Mouse (Mus musculus): ENCODE measurements around the gene Spaca4. TPM values are rescaled to one million over a fixed set of nuclear protein-coding genes. Genes with fewer than 3 reads are reported as not detected.

Spaca4 gene
- not detected for polyA plus RNA-seq (2021)

DNA sequence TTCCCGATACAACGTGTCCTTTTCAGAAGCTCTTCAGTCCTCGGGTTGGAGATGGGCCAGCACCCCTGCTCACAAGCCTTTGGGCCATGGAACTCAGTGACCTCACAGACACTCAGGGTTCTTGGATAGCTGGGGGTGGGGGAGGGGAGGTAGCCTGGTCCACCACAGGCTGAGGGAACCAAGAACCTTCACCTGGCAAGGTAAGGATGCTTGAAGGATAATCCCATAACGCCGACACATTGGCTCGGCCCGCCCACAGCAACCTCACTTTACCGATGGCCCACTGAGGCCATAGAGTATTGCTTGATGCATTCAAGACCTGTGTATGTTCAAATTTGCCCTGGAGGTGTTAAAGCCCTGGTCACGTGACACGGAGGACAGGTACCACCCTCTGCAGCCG is at the start of gene Spaca4:
Spaca4 (minus strand) TSS at position 101 of the 400 bp plus-strand sequence.
- POLR2A ChIA-PET: interaction anchor here (0.7 to 1.9 kb wide), 2 partner anchors 8 to 86 kb away, joined by 4 to 7 read pairs; partner anchors contain the start of gene Sphk2
- DNase-seq (ENCODE audit: low read depth, low spot score) (no peak), ATAC-seq (no peak)
- H3K27me3 ChIP-seq: no peaks in the 10 kb centered on the region
- TF ChIP-seq CTCF (IDR thresholded peaks at IDR 0.05): no peak
- in situ Hi-C loops (cut with MboI; ENCODE audit: low pct_unique_long_range_greater_than_20kb): no loop called here
- CTCF ChIA-PET: no interaction called here

DNA sequence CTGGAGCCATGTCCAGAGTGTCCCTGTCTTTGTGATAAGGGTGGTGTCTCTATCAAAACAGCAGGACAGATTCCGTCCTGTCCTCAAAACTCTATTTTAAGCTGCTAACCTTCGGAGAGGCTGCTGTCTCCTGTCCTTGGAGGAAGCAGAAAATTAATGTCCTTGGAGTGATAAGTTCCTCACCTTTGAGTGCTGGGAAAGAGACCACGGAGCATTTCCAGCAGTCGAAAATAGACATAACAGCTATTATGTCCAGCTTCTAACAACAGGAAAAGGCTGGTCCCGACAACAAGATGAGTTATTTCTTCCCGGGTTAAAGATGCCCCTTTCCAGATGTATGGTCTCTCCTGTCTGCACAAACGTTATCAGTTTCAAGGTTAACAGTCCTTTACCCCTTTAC is 49.6 kb upstream of the Spaca4 start:
- no peak for ATAC-seq
- in situ Hi-C loops (cut with MboI; ENCODE audit: low pct_unique_long_range_greater_than_20kb): no loop called here
- CTCF ChIA-PET: interaction anchor here (0.9 kb wide), 1 partner anchor 26 kb away, joined by 3 read pairs; no protein-coding TSS in a partner anchor
- no peaks in the 10 kb centered on the region for H3K27me3 ChIP-seq
- no peak for DNase-seq (ENCODE audit: low read depth, low spot score)
- POLR2A ChIA-PET: interaction anchor here (0.7 kb wide), 1 partner anchor 10 kb away, joined by 3 read pairs; the partner anchor contains the start of gene Sult2b1
- TF ChIP-seq CTCF (IDR thresholded peaks at IDR 0.05): no peak

DNA sequence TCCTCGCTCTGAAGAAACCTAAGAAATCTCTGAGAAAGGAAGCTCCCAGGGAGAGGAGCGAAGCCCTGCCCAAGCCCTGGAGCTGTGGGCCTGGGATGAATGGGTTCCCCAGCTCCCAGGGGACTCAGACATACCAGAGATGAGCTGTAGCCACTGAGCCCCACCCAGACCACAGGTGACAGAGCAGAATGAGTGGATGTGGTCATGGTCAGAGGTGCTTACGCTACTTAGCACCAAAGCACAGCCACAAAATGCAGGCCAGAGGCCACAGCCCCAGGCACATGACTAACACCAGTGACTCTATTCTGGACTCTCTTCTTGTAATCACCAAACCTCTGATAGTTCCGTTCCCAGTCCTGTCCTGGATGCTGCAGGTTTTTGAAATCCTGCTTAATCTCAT is 45.5 kb upstream of the Spaca4 start:
- in situ Hi-C loops (cut with MboI; ENCODE audit: low pct_unique_long_range_greater_than_20kb): no loop called here
- CTCF ChIA-PET: interaction anchor here (2.0 kb wide), 1 partner anchor 31 kb away, joined by 7 read pairs; no protein-coding TSS in a partner anchor

DNA sequence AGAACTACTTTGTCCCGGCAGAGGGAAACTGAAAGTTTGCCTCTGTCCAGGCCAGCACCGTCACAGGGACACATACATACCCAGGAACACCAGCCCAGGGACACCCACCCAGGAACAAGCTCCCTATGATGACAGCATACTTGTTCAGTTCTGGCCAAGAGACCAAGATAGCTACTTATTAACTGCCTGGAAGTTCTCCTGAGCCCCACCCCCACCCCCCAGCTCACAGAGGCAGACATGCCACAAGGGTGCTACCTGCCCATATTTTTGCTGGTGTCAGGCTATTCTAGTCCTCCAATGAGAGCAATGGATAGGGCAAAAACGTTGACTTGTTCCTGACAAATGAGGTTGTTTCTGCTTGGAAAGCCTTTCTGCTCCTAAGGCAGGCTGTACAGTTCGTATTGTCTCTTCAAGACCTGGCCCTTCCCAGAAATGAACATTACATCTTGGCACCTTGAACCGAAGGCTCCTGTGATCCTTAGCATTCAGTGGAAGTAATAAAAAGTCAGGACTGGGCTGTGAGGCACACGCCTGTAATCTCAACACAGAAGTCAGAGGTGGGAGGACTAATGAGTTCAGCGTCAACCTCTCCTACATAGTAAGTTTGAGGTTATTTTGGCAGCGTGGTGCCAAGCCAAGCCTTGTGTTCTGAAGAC is 44.9 kb upstream of the Spaca4 start:
- DNase-seq (ENCODE audit: low read depth, low spot score): no peak
- H3K27me3 ChIP-seq: no peaks in the 10 kb centered on the region
- no peak for TF ChIP-seq CTCF (IDR thresholded peaks at IDR 0.05)
- ChIA-PET POLR2A (no interaction called here), CTCF (interaction anchor here (2.0 kb wide), 1 partner anchor 31 kb away, joined by 7 read pairs; no protein-coding TSS in a partner anchor)
- in situ Hi-C loops (cut with MboI; ENCODE audit: low pct_unique_long_range_greater_than_20kb): no loop called here
- ATAC-seq: no peak

More for the DNA sequence above, 45.5 kb upstream of the Spaca4 start:
- peak; percentile 28 for DNase-seq (ENCODE audit: low read depth, low spot score)
- POLR2A ChIA-PET: interaction anchor here (1.4 kb wide), 1 partner anchor 15 kb away, joined by 3 read pairs; no protein-coding TSS in a partner anchor
- no peaks in the 10 kb centered on the region for H3K27me3 ChIP-seq
- TF ChIP-seq CTCF (IDR thresholded peaks at IDR 0.05): no peak
- ATAC-seq: peak; percentile 74

DNA sequence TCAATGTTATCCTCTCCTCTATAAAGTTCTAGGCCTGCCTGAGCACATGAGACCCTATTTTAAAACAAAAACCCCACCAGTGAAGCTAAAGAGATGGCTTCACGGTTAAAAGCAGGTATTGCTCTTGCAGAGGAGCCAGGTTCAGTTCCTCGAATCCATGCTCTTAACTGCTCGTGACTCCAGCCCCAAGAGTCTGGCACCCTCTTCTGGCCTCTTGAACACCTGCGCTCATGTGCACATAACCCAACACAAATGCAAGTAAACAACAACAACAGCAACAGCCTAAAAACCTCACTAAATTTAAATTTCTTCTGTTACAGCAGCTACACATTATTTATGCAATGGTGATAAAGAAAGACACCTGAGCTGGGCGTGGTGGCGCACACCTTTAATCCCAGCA is 41.9 kb upstream of the Spaca4 start:
- DNase-seq (ENCODE audit: low read depth, low spot score) (no peak), ATAC-seq (no peak)
- H3K27me3 ChIP-seq: no peaks in the 10 kb centered on the region
- ChIA-PET CTCF (interaction anchor here (1.1 to 1.6 kb wide), 3 partner anchors 10 to 28 kb away, joined by 3 to 5 read pairs (median 3); no protein-coding TSS in a partner anchor), POLR2A (no interaction called here)
- in situ Hi-C loops (cut with MboI; ENCODE audit: low pct_unique_long_range_greater_than_20kb): no loop called here
- no peak for TF ChIP-seq CTCF (IDR thresholded peaks at IDR 0.05)

DNA sequence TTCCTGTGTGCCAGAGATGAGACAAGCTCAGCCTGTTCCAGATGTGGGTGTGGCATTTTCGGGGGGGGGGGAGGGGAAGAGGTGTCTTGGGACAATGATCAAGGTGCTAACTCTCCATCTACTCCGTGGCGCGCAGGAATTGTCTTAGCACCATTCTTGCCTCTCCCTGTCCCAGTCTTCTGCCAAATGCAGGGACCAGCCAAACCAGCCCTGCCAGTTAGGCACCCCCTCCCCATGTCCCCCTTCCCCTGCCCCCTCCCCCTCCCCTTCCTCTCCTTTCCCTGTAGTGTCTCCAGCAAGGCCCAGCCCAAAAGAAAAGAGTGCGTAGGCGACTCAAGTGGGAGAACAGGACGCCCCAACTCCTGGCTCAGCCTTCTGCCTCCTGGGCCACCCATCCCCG is 41.2 kb upstream of the Spaca4 start:
- DNase-seq (ENCODE audit: low read depth, low spot score): no peak
- ChIA-PET CTCF (interaction anchor here (1.1 to 1.6 kb wide), 3 partner anchors 11 to 28 kb away, joined by 3 to 5 read pairs (median 3); no protein-coding TSS in a partner anchor), POLR2A (no interaction called here)
- no peaks in the 10 kb centered on the region for H3K27me3 ChIP-seq
- in situ Hi-C loops (cut with MboI; ENCODE audit: low pct_unique_long_range_greater_than_20kb): no loop called here
- ATAC-seq: no peak
- TF ChIP-seq CTCF (IDR thresholded peaks at IDR 0.05): no peak

DNA sequence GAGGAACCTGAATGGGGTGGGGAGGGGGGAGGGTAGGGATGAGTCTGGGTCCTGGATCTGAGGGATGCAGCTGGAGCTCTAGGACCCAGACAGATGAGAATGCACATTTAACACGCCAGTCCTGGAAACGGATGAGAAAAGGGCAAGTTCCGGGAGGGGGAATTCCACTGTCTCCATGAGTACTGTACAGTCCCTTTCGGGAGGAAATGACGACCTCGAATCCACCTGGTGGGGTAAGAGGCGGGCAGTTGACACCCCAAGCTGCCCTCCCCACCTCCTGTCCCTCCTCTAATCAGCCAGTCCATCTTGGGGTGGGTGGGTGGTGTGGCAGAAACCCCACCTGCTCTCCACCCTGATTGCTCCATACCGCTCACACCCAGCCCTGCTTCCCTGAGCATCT is 40.4 kb upstream of the Spaca4 start:
- no peak for DNase-seq (ENCODE audit: low read depth, low spot score)
- no peaks in the 10 kb centered on the region for H3K27me3 ChIP-seq
- ChIA-PET POLR2A (no interaction called here), CTCF (no interaction called here)
- no peak for TF ChIP-seq CTCF (IDR thresholded peaks at IDR 0.05)
- no peak for ATAC-seq
- in situ Hi-C loops (cut with MboI; ENCODE audit: low pct_unique_long_range_greater_than_20kb): no loop called here

DNA sequence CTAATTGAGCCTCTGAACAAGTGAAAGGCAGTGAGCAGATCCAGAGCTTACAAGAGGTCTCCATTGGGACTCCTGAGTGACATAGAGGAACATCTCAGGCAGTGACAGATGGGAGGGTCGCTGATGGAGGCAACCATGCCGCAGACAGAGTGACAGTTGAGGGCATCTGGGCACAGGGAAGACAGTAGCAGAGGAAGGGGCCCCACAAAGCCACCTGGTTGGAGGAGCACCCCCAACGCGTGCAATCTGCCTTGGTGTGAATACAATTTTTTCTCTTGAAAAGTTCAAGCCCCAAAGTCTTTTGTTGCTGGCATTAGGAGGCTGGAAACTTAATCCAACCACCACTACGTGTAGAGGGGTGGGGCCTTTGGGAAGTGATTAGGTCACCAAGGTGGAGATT is 34.5 kb upstream of the Spaca4 start:
- ATAC-seq (no peak), DNase-seq (ENCODE audit: low read depth, low spot score) (no peak)
- no peaks in the 10 kb centered on the region for H3K27me3 ChIP-seq
- CTCF ChIA-PET: no interaction called here
- in situ Hi-C loops (cut with MboI; ENCODE audit: low pct_unique_long_range_greater_than_20kb): no loop called here
- POLR2A ChIA-PET: no interaction called here
- TF ChIP-seq CTCF (IDR thresholded peaks at IDR 0.05): no peak

DNA sequence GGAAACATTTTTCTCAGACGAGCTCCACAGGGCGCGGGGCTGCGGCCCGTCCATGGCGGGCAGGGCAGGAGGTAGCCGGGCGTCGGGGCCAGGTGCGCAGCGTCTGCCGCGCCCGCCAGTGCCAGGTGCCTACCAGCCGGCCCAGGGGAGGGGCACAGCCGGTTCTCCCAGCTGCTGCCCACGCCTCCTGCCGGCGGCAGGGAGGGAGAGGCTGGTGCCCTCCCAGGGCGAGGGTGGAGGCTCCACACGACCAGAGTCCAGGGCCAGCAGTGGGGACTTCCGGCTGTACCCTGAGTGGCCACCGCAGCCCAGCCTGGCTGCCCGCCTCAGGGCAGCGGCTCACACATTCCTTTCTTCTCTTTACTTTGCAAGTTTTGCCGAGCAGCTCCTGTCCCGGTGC is 33.8 kb upstream of the Spaca4 start:
- in situ Hi-C loops (cut with MboI; ENCODE audit: low pct_unique_long_range_greater_than_20kb): no loop called here
- TF ChIP-seq CTCF (IDR thresholded peaks at IDR 0.05): no peak
- CTCF ChIA-PET: no interaction called here
- H3K27me3 ChIP-seq: no peaks in the 10 kb centered on the region
- ATAC-seq (peak; percentile 88), DNase-seq (ENCODE audit: low read depth, low spot score) (no peak)
- POLR2A ChIA-PET: interaction anchor here (0.7 kb wide), 1 partner anchor 42 kb away, joined by 4 read pairs; no protein-coding TSS in a partner anchor

DNA sequence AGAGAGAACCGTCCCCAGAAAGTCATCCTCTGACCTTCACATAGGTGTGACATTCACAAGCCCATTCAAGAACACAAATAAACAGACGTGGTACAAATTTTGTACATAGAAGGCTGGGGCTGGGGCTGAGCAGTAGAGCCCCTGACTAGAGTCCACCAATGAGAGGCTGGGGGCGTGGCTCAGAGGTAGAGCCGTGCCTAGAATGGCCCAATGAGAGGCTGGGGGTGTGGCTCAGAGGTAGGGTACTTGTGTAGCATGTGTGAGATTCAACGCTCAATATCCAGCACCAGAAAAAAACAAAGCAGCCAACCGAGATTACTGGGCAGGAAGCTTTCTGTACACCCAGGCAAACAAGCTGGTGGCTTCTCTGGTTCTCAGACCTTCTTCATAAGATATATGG is 30.1 kb upstream of the Spaca4 start:
- DNase-seq (ENCODE audit: low read depth, low spot score) (no peak), ATAC-seq (no peak)
- in situ Hi-C loops (cut with MboI; ENCODE audit: low pct_unique_long_range_greater_than_20kb): no loop called here
- TF ChIP-seq CTCF (IDR thresholded peaks at IDR 0.05): no peak
- POLR2A ChIA-PET: no interaction called here
- no peaks in the 10 kb centered on the region for H3K27me3 ChIP-seq
- CTCF ChIA-PET: interaction anchor here (0.9 to 4.2 kb wide), 2 partner anchors 11 to 46 kb away, joined by 3 to 12 read pairs; no protein-coding TSS in a partner anchor

DNA sequence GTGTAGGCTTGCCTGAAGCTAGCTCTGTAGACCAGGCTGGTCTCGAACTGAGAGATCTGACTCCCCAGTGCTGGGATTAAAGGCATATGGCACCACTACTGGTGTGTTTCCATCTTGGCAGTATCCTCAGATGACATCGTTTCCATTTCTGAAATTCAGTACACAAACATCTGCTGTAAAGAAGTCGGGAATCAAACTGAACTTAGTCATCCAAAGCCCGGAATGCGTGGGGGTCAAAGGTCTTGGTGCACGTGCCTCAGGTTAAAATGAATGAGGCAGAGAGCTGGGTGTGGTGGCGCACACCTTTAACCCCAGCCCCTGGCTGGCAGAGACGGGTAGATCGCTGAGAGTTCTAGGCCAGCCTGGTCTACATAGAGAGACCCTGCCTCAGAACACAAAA is 24.5 kb upstream of the Spaca4 start:
- no peak for TF ChIP-seq CTCF (IDR thresholded peaks at IDR 0.05)
- in situ Hi-C loops (cut with MboI; ENCODE audit: low pct_unique_long_range_greater_than_20kb): no loop called here
- ATAC-seq (no peak), DNase-seq (ENCODE audit: low read depth, low spot score) (no peak)
- CTCF ChIA-PET: interaction anchor here (0.7 to 1.9 kb wide), 2 partner anchors 11 to 51 kb away, joined by 3 to 5 read pairs; no protein-coding TSS in a partner anchor
- POLR2A ChIA-PET: no interaction called here
- no peaks in the 10 kb centered on the region for H3K27me3 ChIP-seq

Measured in Patski (cell line).